Mouse (Mus musculus) MEL (cell line): ENCODE results near the gene Sec23ip. TPM values are rescaled to one million over a fixed set of nuclear protein-coding genes. Genes with fewer than 3 reads are reported as not detected.

Source experiments
- DNase-seq: peaks from one replicate; pipeline ENCODE4 v3.0.0; 2011; ENCODE audit warnings: low read depth, low spot score
- H3K27ac ChIP-seq: 2 replicates; pipeline ENCODE4 v1.5.1; 2012; ENCODE audit warnings: low read depth, mild to moderate bottlenecking, control low read depth, low read length, moderate library complexity; ENCODE audit not compliant: control insufficient read depth
- H3K27me3 ChIP-seq, 2 experiments: fragments of 150-350 bp in 1 of 2; sonication (generic) in 1 of 2; 2 replicates each; pipeline ENCODE4 v1.6.1; 2012; ENCODE audit warnings: low read length in 2 of 2, mild to moderate bottlenecking in 2 of 2, improper control_type of control experiment in 1 of 2, moderate library complexity in 1 of 2; ENCODE audit not compliant: insufficient read depth in 2 of 2, control insufficient read depth in 1 of 2
- H3K36me3 ChIP-seq, 2 experiments: 2 replicates each; pipeline ENCODE4 v1.6.1; 2012 to 2014; ENCODE audit warnings: low read length in 2 of 2, improper control_type of control experiment in 1 of 2, inconsistent platforms in 1 of 2, mild to moderate bottlenecking in 1 of 2; ENCODE audit not compliant: insufficient read depth in 2 of 2, control insufficient read depth in 1 of 2
- H3K4me1 ChIP-seq, 2 experiments: fragments of 150-350 bp in 1 of 2; sonication (generic) in 1 of 2; 2 replicates each; pipeline ENCODE4 v1.6.1; 2012; ENCODE audit warnings: low read length in 2 of 2, improper control_type of control experiment in 1 of 2, mild to moderate bottlenecking in 1 of 2; ENCODE audit not compliant: insufficient read depth in 2 of 2, control insufficient read depth in 1 of 2
- H3K4me3 ChIP-seq, 2 experiments: fragments of 150-350 bp in 1 of 2; sonication (generic) in 1 of 2; 2 replicates each; pipeline ENCODE4 v1.5.1; 2012; ENCODE audit warnings: low read depth in 2 of 2, low read length in 2 of 2, mild to moderate bottlenecking in 2 of 2, moderate library complexity in 2 of 2, control low read depth in 1 of 2, improper control_type of control experiment in 1 of 2; ENCODE audit not compliant: control insufficient read depth in 1 of 2, insufficient read depth in 1 of 2
- H3K79me2 ChIP-seq: 2 replicates; pipeline ENCODE4 v1.6.1; 2012; ENCODE audit warnings: mild to moderate bottlenecking, low read length, moderate library complexity; ENCODE audit not compliant: control insufficient read depth, poor library complexity, insufficient read depth
- H3K9ac ChIP-seq: 2 replicates; pipeline ENCODE4 v1.6.1; 2012; ENCODE audit warnings: low read depth, mild to moderate bottlenecking, control low read depth, low read length, moderate library complexity; ENCODE audit not compliant: control insufficient read depth, poor library complexity, severe bottlenecking
- H3K9me3 ChIP-seq: fragments of 150-350 bp; sonication (generic); replicated peaks from 2 replicates; pipeline ENCODE4 v1.6.1; 2012; ENCODE audit warnings: mild to moderate bottlenecking, low read length, improper control_type of control experiment, moderate library complexity; ENCODE audit not compliant: insufficient read depth
- CHD1 ChIP-seq: IDR thresholded peaks from 2 replicates; pipeline ENCODE4 v1.6.1; 2012; ENCODE audit warnings: low read depth, mild to moderate bottlenecking, inconsistent platforms, low read length, improper control_type of control experiment
- CHD2 ChIP-seq: IDR thresholded peaks from 2 replicates; pipeline ENCODE4 v1.6.1; 2011; ENCODE audit warnings: low read length, improper control_type of control experiment
- CTCF ChIP-seq, 3 experiments: IDR thresholded peaks in 2 of 3; conservative IDR thresholded peaks in 1 of 3; 2 replicates each; pipeline ENCODE4 v1.5.1; 2011 to 2012; ENCODE audit warnings: low read length in 3 of 3, low read depth in 2 of 3, mild to moderate bottlenecking in 2 of 3, improper control_type of control experiment in 1 of 3, inconsistent platforms in 1 of 3, mixed read lengths in 1 of 3, moderate library complexity in 1 of 3; ENCODE audit not compliant: control insufficient read depth in 1 of 3, insufficient read depth in 1 of 3, poor library complexity in 1 of 3, severe bottlenecking in 1 of 3
- E2F4 ChIP-seq: IDR thresholded peaks from 2 replicates; pipeline ENCODE4 v1.6.1; 2011; ENCODE audit warnings: low read depth, low read length, improper control_type of control experiment, borderline replicate concordance
- ELF1 ChIP-seq: IDR thresholded peaks from 2 replicates; pipeline ENCODE4 v1.6.1; 2014; ENCODE audit warnings: low read depth, mild to moderate bottlenecking, inconsistent platforms, low read length, improper control_type of control experiment, moderate library complexity
- EP300 ChIP-seq, 2 experiments: IDR thresholded peaks; 2 replicates each; pipeline ENCODE4 v1.6.1; 2011; ENCODE audit warnings: improper control_type of control experiment in 2 of 2, low read length in 2 of 2, low read depth in 1 of 2, mild to moderate bottlenecking in 1 of 2
- ETS1 ChIP-seq: IDR thresholded peaks from 2 replicates; pipeline ENCODE4 v1.6.1; 2012; ENCODE audit warnings: low read depth, mild to moderate bottlenecking, inconsistent platforms, low read length, improper control_type of control experiment, moderate library complexity
- GATA1 ChIP-seq: IDR thresholded peaks from 2 replicates; pipeline ENCODE4 v1.6.1; 2011; ENCODE audit warnings: low read depth, low read length, improper control_type of control experiment
- HCFC1 ChIP-seq: IDR thresholded peaks from 2 replicates; pipeline ENCODE4 v1.6.1; 2012; ENCODE audit warnings: low read depth, mild to moderate bottlenecking, inconsistent platforms, low read length, improper control_type of control experiment, moderate library complexity
- KAT2A ChIP-seq: conservative IDR thresholded peaks from 2 replicates; pipeline ENCODE4 v1.6.1; 2012; ENCODE audit warnings: low read depth, low read length, improper control_type of control experiment, inconsistent platforms
- MAFK ChIP-seq: IDR thresholded peaks from 2 replicates; pipeline ENCODE4 v1.6.1; 2011; ENCODE audit warnings: low read depth, mild to moderate bottlenecking, low read length, improper control_type of control experiment, borderline replicate concordance
- MAX ChIP-seq: IDR thresholded peaks from 2 replicates; pipeline ENCODE4 v1.6.1; 2011; ENCODE audit warnings: low read length, improper control_type of control experiment
- MEF2A ChIP-seq: IDR thresholded peaks from 2 replicates; pipeline ENCODE4 v1.6.1; 2014; ENCODE audit warnings: low read depth, mild to moderate bottlenecking, inconsistent platforms, low read length, improper control_type of control experiment; ENCODE audit not compliant: poor library complexity, insufficient replicate concordance, severe bottlenecking; ENCODE audit errors: extremely low read depth
- MYB ChIP-seq: IDR thresholded peaks from 2 replicates; pipeline ENCODE4 v1.6.1; 2011; ENCODE audit warnings: mild to moderate bottlenecking, low read depth, low read length, improper control_type of control experiment
- NELFE ChIP-seq: IDR thresholded peaks from 2 replicates; pipeline ENCODE4 v1.6.1; 2011; ENCODE audit warnings: low read depth, low read length, improper control_type of control experiment
- NRF1 ChIP-seq: IDR thresholded peaks from 2 replicates; pipeline ENCODE4 v1.6.1; 2014; ENCODE audit warnings: low read depth, mild to moderate bottlenecking, inconsistent platforms, low read length, improper control_type of control experiment, moderate library complexity; ENCODE audit not compliant: poor library complexity, insufficient read depth, severe bottlenecking
- POLR2AphosphoS5 ChIP-seq: IDR thresholded peaks from 2 replicates; pipeline ENCODE4 v1.6.1; 2012; ENCODE audit warnings: low read depth, borderline replicate concordance, mild to moderate bottlenecking, inconsistent platforms, low read length, moderate library complexity, mixed read lengths
- RAD21 ChIP-seq: IDR thresholded peaks from 2 replicates; pipeline ENCODE4 v1.6.1; 2011; ENCODE audit warnings: mild to moderate bottlenecking, low read depth, low read length, improper control_type of control experiment
- RCOR1 ChIP-seq: IDR thresholded peaks from 2 replicates; pipeline ENCODE4 v1.6.1; 2012; ENCODE audit warnings: low read depth, mild to moderate bottlenecking, inconsistent platforms, low read length, improper control_type of control experiment
- SIN3A ChIP-seq: IDR thresholded peaks from 2 replicates; pipeline ENCODE4 v1.6.1; 2012; ENCODE audit warnings: low read length, improper control_type of control experiment, inconsistent platforms
- USF1 ChIP-seq: IDR thresholded peaks from 2 replicates; pipeline ENCODE4 v1.6.1; 2014; ENCODE audit warnings: low read depth, mild to moderate bottlenecking, inconsistent platforms, low read length, improper control_type of control experiment, moderate library complexity
- USF2 ChIP-seq, 2 experiments: IDR thresholded peaks; 2 replicates each; pipeline ENCODE4 v1.6.1; 2011 to 2012; ENCODE audit warnings: improper control_type of control experiment in 2 of 2, low read length in 2 of 2, borderline replicate concordance in 1 of 2, inconsistent platforms in 1 of 2, low read depth in 1 of 2, mild to moderate bottlenecking in 1 of 2; ENCODE audit not compliant: insufficient read depth in 1 of 2
- ZC3H11A ChIP-seq: IDR thresholded peaks from 2 replicates; pipeline ENCODE4 v1.6.1; 2012; ENCODE audit warnings: low read depth, mild to moderate bottlenecking, inconsistent platforms, low read length, improper control_type of control experiment
- ZMIZ1 ChIP-seq: IDR thresholded peaks from 2 replicates; pipeline ENCODE4 v1.6.1; 2012; ENCODE audit warnings: low read depth, mild to moderate bottlenecking, inconsistent platforms, low read length, improper control_type of control experiment, moderate library complexity
- ZNF384 ChIP-seq: IDR thresholded peaks from 2 replicates; pipeline ENCODE4 v1.6.1; 2012; ENCODE audit warnings: low read depth, mild to moderate bottlenecking, inconsistent platforms, low read length, improper control_type of control experiment
- polyA plus RNA-seq, 2 experiments: library from polyadenylated mRNA; stranded (reverse) in 1 of 2; unstranded in 1 of 2; fragments of >175 nt in 1 of 2; fragments of >200 nt in 1 of 2; gene quantifications; 2 replicates each; pipeline versions ENCODE4 v1.2.1 to v1.2.4; 2012; ENCODE audit warnings: low replicate concordance in 2 of 2, low read depth in 1 of 2; ENCODE audit not compliant: insufficient read length in 2 of 2, insufficient read depth in 1 of 2, missing spikeins in 1 of 2
- total RNA-seq: library from RNA; depleted of rRNA; stranded (reverse); fragments of 300-350 nt; gene quantifications from 2 replicates; pipeline ENCODE4 v1.2.3, GENCODE M21; 2012

Gene Sec23ip
- total and polyA plus RNA-seq, 3 experiments = 21.2 to 43.7 TPM; not detected in 1

- no peaks in the 10 kb centered on the region for H3K27me3 ChIP-seq
- H3K9ac ChIP-seq = no peak overlapping the region
- H3K36me3 ChIP-seq = peaks cover 0 to 8% of the 10 kb centered on the region in 2 experiments; a peak in 2 of 4 replicates
- no peak overlapping the region for H3K4me3 ChIP-seq
- H3K27ac ChIP-seq = no peak overlapping the region
- H3K4me1 ChIP-seq = no peaks in the 10 kb centered on the region; a peak in 1 of 4 replicates
- H3K9me3 ChIP-seq = no peaks in the 10 kb centered on the region
- no peak for TF ChIP-seq MEF2A
- no peak for TF ChIP-seq RAD21
- no peak for TF ChIP-seq KAT2A
- no peak for TF ChIP-seq ZMIZ1
- TF ChIP-seq ETS1 = no peak
- no peak for TF ChIP-seq CTCF (IDR thresholded peaks at IDR 0.05 in 2 of 3, conservative IDR thresholded peaks at IDR 0.05 in 1 of 3; ENCODE audit: control insufficient read depth in 1 of 3, insufficient read depth in 1 of 3, low read depth in 2 of 3, low read length in 3 of 3, poor library complexity in 1 of 3, severe bottlenecking in 1 of 3)
- no peak for TF ChIP-seq POLR2AphosphoS5
- TF ChIP-seq SIN3A = no peak
- no peak for TF ChIP-seq NRF1
- TF ChIP-seq RCOR1 = no peak
- TF ChIP-seq ELF1 = no peak
- no peak for TF ChIP-seq ZNF384
- no peak for TF ChIP-seq GATA1
- TF ChIP-seq MAFK = no peak
- no peak for TF ChIP-seq EP300 (IDR thresholded peaks at IDR 0.05; ENCODE audit: low read depth in 1 of 2, low read length in 2 of 2)
- no peak for TF ChIP-seq MAX
- TF ChIP-seq MYB = no peak
- no peak for TF ChIP-seq HCFC1
- no peak for DNase-seq
- H3K79me2 ChIP-seq = peaks cover 42% of the 10 kb centered on the region
These were observed 16.0 kb upstream of the Sec23ip start for GRCm38 (mm10) chr7:128728738-128729137.

- Histone ChIP-seq H3K36me3 (peaks cover under 1 to 6% of the 10 kb centered on the region in 2 experiments; a peak in 2 of 4 replicates), H3K4me3 (no peak overlapping the region), H3K9me3 (no peaks in the 10 kb centered on the region)
These were observed 13.2 kb upstream of the Sec23ip start for GRCm38 (mm10) chr7:128731585-128731984.

More at GRCm38 (mm10) chr7:128731585-128731984, 13.2 kb upstream of the Sec23ip start:
- TF ChIP-seq USF2 (IDR thresholded peaks at IDR 0.05; ENCODE audit: borderline replicate concordance in 1 of 2, insufficient read depth in 1 of 2, low read depth in 1 of 2, low read length in 2 of 2) = no peak
- TF ChIP-seq CHD1 = no peak
- TF ChIP-seq RAD21 = no peak
- TF ChIP-seq ZC3H11A = no peak
- no peak for TF ChIP-seq POLR2AphosphoS5
- TF ChIP-seq CTCF (IDR thresholded peaks at IDR 0.05 in 2 of 3, conservative IDR thresholded peaks at IDR 0.05 in 1 of 3; ENCODE audit: control insufficient read depth in 1 of 3, insufficient read depth in 1 of 3, low read depth in 2 of 3, low read length in 3 of 3, poor library complexity in 1 of 3, severe bottlenecking in 1 of 3) = no peak
- TF ChIP-seq USF1 = no peak
- TF ChIP-seq NRF1 = no peak
- no peak for TF ChIP-seq CHD2
- no peak for TF ChIP-seq RCOR1
- TF ChIP-seq NELFE = no peak
- no peak for TF ChIP-seq SIN3A
- TF ChIP-seq E2F4 = no peak
- Histone ChIP-seq H3K4me1 (no peaks in the 10 kb centered on the region; a peak in 2 of 4 replicates), H3K27ac (no peak overlapping the region), H3K79me2 (peaks cover 61% of the 10 kb centered on the region), H3K9ac (no peak overlapping the region), H3K27me3 (no peaks in the 10 kb centered on the region)
- no peak for DNase-seq
